Mouse (Mus musculus) kidney, adult 18-20 months (tissue): ENCODE measurements at regions not wholly inside any gene's neighbourhood (a gene's known extent, or its start where the extent isn't known, plus 50 kb on each side); places are given as distances from the start of the nearest gene placed in this dataset.

Experiments used
- DNase-seq: peaks from one replicate; pipeline ENCODE4 v3.0.0; 2021

- DNase-seq: no peak
These were observed 61.3 kb upstream of the Tbc1d5 start for GRCm38 (mm10) chr17:51240360-51240993.

GRCm38 (mm10) chr17:51239465-51239864 lies 60.3 kb upstream of the Tbc1d5 start:
- no peak for DNase-seq
